Mouse (Mus musculus) spleen, postnatal 10 days (tissue): ENCODE data around the gene Cacul1.

Experiments
- DNase-seq, 2 experiments: peaks; one replicate each; pipeline ENCODE4 v3.0.0; 2021 to 2022; ENCODE audit warnings: low spot score in 2 of 2

Gene Cacul1

DNA sequence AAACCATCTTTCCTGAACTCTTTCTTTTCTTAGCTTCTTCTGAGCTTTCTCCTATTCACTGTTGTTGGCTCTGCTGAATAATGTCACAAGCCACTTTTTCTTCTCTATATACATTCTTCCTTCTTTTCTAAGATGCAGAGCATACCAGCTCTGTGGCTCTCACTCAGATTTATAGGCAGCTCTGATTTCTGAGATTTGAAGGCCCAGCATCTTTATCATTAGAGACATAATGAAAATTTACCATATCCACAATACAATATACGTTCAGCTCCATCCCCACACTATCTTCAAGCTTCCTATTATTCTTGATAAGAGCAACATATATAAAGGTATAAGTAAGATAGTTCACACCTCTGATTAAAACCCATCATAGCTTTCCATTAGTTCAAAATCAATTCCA, 50.7 kb downstream of the Cacul1 start:
- no peak for DNase-seq

DNA sequence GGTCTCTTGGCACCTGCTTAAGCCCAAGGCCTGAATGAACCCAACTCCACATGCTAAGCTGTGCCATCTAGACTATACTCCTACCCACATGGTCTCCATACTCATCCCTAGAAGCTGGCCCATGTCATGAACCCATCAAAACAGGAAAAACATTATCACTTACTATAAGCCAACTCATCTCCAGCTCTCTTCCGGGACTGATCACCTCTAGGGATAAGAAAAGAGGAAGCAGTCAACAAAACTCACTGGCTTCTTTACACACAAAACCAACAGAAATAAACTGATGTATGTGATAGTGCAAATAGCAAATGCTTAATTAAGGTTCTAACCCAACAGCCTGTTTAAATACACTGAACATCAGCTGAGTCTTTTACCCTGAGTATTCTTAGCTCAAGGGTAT, 51.5 kb downstream of the Cacul1 start:
- DNase-seq: no peak

DNA sequence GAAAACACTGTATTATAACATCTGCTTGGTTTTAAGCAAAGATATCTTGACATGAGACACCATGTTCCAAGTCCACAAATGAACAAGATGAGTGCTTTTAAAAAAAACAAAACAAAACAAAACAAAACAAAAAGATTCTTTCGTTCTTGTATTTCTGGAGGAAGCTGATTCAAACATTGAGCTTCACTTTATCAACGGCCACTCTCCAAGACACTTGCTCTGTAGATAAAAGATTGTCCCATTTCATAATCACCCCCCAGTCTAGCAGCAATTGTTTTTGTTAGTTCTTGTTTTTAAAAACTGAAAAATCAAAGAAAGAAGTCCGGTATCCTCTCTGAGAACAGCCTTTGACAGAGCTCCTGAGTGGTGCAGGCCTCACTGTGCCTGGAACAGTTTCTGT, 52.2 kb downstream of the Cacul1 start:
- DNase-seq: no peak

DNA sequence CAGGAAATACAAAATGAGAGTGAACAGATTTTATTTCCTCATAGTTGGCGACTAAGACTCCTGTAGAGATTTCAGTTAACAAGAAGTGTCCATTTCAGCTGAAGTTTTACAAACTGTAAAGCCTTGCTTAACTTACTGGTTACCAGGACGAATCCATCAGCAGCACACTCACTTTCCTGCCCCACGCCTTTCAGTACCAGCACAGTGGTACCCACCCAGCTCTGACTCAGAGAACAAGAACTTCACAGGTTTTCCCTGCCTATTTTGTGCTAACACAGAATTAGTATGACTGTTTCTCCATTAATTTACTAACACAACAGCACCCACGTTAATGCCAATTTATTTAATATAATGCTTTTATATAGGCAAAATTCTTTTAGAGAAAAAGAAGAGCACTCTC, 53.9 kb downstream of the Cacul1 start:
- no peak for DNase-seq

DNA sequence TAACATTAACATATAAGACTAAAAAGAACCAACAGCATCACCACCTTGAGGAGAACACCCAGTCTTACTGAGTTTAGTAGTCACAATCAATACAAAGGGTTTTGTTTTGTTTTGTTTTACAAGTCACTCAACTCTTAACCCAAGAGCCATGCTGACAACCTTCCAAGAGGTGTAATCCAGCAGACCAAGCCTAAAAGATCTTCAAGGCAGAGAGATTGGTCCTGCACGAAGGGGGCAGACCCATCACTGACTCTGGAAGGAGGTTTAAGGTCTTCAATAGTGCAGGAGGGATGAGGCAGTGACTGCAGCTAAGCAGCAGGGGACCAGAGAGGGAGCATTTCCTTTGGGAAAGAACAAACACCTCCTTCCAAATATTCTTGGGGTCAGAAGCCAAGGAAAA, 55.7 kb downstream of the Cacul1 start:
- DNase-seq: no peak

DNA sequence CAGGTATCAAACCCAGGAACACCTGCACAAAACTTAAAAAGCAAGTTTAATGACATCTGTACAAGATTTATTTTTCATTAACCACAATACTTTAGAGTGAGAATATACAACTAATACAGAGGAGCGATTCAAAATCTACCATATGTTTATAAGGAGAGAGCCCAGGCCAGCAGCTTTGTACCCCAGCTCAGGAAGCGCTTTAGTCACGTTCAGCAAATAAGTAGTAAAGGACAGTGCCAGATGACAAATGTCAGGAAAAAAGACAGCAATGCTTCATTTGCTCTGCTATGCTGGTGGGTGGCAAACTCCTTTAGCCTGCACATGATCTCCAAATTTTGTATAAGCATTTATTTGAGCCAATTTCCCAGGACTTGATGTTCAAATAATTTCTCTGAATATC, 56.1 kb downstream of the Cacul1 start:
- DNase-seq: no peak

DNA sequence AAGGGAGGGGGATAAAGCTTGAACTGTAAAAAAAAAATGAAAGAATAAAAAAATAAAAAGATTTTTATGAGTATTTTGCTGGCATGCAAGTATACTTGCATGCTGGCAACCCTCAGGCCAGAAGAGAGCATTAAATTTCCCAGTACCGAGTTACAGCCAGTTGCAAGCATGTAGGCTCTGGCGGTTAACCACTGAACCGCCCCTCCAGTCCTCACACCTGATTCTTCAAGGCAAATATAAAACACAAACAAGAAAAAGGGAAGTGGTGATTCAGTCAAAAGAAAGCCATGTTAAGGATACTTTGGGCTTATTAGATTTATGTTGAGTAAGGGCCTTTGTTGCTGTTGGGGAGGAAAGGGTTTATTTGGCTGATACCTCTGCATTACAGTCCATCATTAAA, 60.7 kb downstream of the Cacul1 start:
- DNase-seq: no peak

DNA sequence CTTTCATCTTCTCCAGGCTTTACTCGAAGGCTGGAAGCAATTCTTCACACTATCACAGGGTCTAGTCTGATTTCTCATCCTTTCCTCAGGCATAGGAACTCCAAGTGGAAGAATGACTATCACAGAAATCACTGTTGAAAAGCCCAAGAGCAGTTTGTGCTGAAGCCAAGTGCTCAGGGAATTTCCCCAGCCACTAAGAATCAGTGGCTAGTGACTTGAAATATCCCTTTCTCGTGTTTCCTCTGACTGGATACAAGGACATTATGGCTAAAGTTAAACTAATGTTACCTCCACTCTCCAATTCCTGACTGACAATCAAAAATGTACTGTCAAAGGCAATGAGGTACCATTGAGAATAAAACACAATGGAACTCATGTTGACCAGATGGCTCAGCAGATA, 65.8 kb downstream of the Cacul1 start:
- no peak for DNase-seq

DNA sequence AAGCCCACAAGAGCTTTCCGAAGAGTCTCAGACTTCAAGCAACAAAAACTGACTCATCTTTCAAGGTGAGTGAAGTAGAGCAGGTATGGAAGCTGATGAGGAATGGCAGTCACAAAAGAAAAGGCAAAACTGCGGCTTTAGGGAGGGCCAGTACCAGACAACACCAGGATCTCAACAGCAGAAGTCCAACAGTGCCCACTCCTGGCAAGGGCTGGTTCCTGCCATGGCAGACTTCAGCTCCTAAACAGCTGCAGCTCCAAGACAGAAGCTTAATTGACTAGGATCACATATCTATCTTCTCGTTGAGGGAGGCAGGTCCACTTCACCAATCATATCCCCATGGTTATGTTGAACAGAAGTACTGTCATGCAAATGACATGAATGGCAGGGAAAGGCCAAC, 67.4 kb downstream of the Cacul1 start:
- DNase-seq: no peak

DNA sequence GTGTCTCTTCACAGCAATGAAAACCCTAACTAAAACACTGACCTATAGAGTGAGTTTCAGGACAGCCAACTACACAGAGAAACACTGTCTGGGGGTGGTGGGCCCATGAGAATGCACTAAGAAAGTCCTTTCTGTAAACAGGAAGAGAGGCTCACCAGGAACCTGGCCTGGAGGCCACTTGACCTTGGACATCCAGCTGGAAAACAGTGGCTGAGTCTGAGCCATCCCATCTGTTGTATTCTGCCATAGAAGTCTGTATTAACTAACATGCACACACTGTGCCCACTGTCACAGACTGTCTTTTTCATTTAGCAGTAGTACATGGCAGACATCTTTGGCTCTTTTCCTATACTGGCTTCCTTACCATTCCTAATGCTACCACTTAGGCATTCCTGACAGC, 80.6 kb downstream of the Cacul1 start:
- DNase-seq: no peak

DNA sequence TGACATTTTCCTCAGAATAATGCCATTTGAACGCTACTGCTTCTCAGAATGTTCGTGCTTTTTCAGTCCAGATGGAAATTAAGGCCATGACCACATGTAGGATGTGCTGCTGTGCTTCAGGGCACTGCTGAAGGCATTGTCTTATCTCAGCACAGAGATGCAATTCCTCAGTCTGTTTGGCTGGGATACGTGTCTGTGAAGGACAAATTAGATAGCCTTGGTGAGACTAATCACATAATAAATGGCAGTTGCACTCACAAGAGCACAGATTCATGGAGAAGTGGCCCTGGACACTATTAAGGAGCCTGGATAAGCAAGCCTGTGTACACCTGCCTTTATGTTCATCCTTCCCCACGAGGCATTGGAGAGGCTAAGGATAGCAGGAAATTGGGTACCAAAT, 83.7 kb downstream of the Cacul1 start:
- DNase-seq: no peak

DNA sequence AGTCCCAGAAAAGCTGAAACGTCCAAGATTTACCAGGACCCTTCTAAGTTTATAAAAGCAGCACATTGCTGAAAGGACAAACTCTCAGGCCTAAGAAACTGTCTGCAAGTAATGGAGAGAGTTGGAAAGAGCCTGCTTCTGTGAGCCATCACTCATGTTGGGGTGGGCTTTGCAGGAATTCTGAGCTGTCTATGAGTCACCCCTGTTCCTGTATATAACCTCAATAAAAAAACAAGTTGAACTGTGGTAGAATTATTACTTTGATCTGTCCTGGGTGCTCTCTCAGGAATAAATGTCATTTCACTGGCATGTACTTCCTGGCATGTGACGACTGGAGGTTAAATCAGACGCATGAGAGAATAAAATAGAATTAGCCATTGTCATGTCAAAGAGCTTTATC, 85.1 kb downstream of the Cacul1 start:
- DNase-seq: no peak

DNA sequence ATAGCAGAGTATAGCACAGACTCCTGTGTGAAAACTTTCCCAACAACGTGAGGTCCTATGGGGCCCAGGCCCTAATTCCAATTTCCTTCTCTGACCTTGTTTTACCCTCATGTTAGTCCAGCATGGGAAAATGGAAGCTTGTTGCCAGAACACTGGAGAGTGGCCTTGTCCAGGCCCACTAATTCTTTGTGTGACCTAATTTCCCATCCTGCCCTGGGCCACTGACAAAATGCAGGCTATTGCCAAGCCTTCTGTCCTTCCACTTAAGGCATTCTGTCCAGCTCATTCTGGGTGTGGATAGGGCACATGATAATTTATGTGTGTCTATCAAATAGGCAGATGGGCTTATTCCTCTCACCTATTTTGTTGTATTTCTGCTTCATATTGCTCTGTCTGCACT, 91.3 kb downstream of the Cacul1 start:
- DNase-seq: no peak

DNA sequence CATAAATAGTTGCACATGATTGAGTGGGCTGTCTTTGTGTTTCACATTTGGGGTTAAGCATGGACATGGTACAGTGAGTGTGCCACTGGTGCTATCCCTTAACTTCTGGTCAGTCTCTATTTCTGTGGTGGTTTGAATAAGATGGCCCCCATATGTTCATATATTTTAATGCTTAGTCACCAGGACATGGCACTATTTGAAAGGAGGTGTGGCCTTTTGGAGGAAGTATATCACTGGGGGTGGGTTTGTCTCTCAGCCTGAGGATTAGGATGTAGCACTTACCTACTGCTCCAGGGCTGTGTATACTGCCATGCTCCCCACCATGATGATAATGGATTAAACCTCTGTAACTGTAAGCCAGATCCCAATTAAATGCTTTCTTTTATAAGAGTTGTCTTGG, 95.6 kb downstream of the Cacul1 start:
- DNase-seq: no peak

DNA sequence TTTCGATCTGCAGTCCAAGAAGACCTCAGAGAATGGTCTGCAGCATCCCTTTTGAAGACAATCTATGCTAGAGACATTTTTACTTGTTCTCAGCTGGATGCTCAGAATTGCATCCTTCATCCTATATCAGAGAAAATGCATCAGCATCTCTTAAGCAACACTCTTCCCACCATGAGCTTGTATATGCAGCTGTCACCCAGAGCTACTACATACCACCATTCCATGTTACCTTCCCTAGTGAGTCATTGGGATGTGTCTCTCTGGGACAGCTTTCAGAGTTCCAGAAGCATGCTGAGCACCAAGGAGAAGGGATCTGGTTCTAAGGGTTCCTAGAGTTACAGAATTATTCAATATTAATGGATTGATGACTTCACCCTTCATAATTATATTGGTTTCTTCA, 102.0 kb downstream of the Cacul1 start:
- DNase-seq: no peak

DNA sequence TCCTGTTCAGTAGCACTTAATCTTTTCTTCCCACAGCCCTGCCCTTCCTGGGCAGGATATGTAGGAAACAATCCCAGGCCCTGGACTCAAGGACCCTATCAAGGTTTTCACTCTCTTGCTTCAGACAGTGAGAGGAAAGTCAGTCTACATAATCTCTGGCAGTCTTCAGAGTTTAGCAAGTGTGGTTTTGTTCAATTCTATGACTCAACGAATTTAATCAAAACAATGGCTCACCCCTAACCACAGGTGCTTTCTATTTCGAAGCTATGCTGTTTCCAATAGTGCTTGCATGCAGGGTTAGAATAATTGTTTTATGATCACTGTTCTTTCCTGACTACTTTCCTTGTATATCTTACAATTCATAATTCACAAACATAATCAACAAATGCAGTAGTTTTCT, 103.0 kb downstream of the Cacul1 start:
- no peak for DNase-seq
